Mouse (Mus musculus) liver, postnatal 0 days (tissue): ENCODE data around the gene Spink8.
"Not testable (repeated sequence)": the region's sequence is repeated elsewhere in the genome, so short reads cannot be mapped to it uniquely, and the experiment has no call there.

Experiments used
- CTCF ChIP-seq: sonication (generic); IDR thresholded peaks from 2 replicates; pipeline ENCODE4 v1.5.1; 2016; ENCODE audit warnings: antibody characterized with exemption, low read depth
- EP300 ChIP-seq: IDR thresholded peaks from 2 replicates; pipeline ENCODE4 v1.6.1; 2016; ENCODE audit warnings: antibody characterized with exemption, low read depth, mild to moderate bottlenecking

GRCm38 (mm10) chr9:109805596-109805995, 6.5 kb upstream of the Spink8 start:
- TF ChIP-seq CTCF, EP300: not testable (repeated sequence)
